Mouse (Mus musculus) testis, postnatal 14 days (tissue): ENCODE results near the gene Tspyl1.
"Not testable (repeated sequence)": the region's sequence is repeated elsewhere in the genome, so short reads cannot be mapped to it uniquely, and the experiment has no call there.

ENCODE experiments used
- DNase-seq: peaks from one replicate; pipeline ENCODE4 v3.0.0; 2021; ENCODE audit warnings: low spot score

Tspyl1 gene

GRCm38 (mm10) chr10:34281962-34282388 is at the start of gene Tspyl1:
Gene Tspyl1, plus strand, starts transcription at chr10:34282190.
- peak; percentile 96 for DNase-seq

GRCm38 (mm10) chr10:34233418-34233817 is 48.6 kb upstream of the Tspyl1 start:
- DNase-seq = no peak

- DNase-seq = no peak
Measured at GRCm38 (mm10) chr10:34233931-34234745, 47.9 kb upstream of the Tspyl1 start.

DNA sequence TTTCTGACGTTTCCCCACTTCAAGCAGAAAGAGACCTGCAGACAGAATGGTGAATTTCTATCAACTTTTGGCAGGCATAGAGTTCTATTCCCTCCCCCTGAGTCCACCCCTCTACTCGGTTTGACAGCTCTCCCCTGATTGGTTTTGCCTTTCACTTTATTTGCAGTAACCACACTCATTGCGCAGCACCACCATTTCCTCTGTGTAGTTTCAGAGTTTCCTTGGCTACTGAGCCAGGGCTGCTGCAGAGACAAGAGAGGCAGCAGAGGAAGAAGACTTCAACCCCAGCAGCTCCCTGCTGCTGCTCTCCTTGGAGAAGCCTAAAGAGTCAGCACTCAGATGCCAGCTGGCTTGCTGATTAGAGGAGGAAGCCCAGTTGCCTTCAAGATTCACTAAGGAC is 46.6 kb upstream of the Tspyl1 start:
- DNase-seq = no peak

GRCm38 (mm10) chr10:34236569-34236968 is 45.4 kb upstream of the Tspyl1 start:
- no peak for DNase-seq

DNA sequence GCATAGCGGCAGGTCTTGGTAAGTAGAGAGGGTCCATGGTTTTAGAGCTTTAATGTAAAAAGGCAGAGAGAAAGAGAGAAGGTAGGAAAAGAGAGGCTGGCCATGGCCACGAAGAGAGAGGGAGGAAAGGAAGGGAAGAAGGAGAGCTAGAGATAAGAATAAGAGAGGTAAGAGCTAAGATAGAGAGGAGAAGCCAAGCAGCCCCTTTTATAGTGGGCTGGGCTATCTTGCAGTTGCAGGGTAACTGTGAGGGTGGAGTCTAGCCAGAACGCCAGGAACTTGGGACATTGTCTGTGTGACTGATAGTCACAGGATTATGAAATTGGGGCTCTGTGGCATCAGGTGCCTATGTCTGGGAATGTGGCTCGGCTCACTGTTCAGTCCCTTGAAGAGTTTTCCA is 43.5 kb upstream of the Tspyl1 start:
- DNase-seq = no peak

DNA sequence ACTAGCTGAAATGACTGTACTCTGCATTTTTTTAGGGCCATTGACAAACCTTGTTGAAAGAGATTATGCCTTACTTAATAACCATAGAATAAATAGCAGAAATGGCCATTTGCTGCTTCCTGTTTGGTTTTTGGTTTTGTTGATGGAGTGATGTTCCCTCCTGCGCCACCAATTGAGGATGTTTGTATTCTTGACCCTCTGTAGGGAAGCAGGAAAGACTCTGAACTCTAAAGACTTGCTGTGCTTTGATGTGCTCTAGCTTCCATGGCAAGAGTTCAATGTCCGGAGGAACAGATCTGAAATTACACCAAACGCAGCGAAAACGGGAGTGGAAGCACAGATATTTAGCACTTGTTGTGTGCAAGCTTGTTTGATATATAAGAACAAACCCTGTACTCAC is 37.2 kb upstream of the Tspyl1 start:
- no peak for DNase-seq

DNA sequence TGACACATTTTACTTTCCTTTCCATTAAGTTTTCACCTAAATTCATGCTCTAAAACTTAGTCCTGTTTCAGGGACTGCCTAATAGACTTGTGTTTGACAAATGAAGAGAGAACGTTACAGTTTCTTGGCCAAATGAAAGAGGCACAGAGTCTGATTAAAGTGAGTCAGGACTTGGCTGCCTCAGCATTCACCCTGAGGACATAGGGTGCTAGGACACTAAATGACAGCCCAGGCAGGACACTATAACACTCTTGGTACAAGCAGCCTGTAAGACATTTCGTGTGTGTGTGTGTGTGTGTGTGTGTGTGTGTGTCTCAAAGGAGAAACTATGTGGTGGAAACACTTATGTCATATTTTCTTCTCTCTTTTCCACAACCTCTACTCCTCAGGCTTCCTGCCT is 35.9 kb upstream of the Tspyl1 start:
- DNase-seq = no peak

DNA sequence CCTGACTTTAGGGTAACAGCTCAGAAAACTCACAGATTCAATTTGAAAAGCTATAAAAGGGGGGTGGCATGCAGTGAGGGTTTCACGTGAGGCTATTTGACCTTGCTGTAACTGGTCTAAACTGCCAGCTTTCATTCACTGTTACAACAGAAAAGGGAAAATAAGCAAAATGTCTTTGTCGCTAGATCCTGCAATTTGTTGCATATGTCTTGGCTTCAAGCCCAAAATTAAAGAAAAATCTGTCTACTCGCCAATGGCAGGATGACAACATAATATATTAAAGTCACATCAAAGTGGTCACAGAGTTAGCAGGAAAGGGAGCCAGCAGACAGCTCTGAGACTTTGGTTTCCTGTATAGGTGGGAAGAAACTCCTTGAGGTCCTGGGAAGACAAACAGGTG is 34.2 kb upstream of the Tspyl1 start:
- no peak for DNase-seq

GRCm38 (mm10) chr10:34249594-34249993 is 32.4 kb upstream of the Tspyl1 start:
- DNase-seq = no peak

DNA sequence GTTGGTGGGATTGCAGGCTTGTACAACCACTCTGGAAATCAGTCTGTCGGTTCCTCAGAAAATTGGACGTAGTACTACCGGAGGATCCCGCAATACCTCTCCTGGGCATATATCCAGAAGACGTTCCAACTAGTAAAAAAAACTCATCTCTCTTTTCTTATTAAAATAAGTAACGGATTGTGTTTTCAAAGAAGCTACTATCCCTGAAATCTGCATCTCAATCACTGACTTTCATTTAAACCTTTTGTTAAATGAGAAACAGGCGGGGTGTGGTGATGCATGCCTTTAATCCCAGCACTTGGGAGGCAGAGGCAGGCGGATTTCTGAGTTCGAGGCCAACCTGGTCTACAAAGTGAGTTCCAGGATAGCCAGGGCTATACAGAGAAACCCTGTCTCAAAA is 29.2 kb upstream of the Tspyl1 start:
- DNase-seq = not testable (repeated sequence)

DNA sequence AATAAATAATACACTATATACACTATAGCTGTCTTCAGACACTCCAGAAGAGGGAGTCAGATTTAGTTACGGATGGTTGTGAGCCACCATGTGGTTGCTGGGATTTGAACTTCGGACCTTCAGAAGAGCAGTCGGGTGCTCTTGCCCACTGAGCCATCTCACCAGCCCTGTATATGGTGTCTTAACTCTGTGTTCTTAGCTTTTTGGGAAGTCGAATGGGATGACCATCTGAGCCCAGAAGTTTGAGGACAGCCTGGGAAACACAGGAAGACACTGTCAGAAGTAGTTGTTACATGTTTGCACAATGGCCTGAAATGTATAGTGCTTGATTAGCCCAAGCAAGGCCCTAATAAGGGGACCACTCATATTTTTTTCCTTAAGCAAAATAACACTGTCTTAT is 16.9 kb upstream of the Tspyl1 start:
- DNase-seq = no peak

DNA sequence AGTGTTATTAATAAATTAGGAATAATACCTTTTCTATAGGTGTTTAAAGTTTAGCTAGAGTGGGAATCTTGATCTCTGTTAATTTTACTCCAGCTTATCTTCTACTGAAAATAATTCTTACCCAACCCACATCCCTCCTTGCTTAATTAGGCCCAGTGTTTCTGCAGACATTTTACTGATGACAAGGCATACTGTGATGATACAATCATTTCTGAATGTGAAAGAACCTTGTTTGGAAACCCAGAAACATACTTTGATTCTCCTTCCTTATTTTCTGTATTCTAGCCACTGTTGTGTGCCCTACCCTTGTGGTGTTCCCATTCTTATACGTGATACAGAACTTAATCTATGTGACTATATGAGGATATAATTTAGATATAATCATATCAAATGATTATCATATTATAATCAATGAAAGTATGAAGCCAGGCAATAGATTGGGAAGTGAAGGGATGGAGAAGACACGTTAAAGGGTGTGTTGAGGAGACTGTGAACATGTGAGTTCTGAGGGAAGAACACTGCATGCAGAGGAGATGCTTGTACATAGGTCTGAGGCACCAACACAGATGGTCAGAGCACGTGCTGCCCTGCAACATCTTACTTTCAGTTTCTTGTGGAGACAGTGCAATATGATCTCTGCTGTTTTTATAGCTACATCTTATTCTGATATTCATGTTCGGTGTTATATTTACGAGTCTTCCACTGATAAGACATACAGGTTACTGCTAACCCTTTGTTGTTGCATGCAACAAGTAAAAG is 14.5 kb upstream of the Tspyl1 start:
- DNase-seq = no peak

GRCm38 (mm10) chr10:34271681-34272080 is 10.3 kb upstream of the Tspyl1 start:
- peak; percentile 17 for DNase-seq

- no peak for DNase-seq
Measured at GRCm38 (mm10) chr10:34280591-34281175, 1.3 kb upstream of the Tspyl1 start.

DNA sequence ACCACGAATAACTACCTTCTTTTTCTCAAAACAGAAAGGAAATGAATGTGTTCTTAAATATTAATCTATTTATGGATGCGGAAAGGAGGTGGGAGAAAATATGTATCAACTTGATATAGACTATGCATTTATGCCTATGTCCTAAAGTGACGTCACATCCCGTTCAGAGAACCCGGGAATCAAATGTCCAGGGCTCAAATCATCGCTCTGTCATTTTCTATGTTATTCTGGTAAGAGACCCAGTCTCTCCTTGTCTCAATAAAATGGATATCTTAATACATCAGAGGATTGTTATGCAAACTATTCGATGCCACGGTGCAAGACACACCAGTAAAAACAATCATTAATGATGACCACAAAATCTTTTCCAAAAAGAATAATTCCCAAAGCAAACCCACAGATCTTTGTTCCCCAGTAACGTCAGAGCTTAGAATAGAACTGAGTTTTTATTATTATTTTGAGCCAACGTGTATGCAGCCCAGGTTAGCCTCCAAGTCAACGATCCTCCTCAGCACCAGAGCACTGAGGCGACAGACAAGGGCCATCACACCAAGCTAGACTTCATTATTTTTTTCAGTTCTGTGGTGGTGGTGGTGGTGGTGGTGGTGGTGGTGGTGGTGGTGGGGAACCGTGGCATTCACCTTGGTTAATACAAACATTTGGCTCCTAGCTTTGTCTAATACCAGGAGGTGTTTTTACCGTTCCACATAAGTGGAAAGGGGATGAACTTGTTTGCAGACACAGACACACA is 604 bp upstream of the Tspyl1 start:
- no peak for DNase-seq

GRCm38 (mm10) chr10:34282420-34283238 is 639 bp downstream of the Tspyl1 start:
- peak; percentile 65 for DNase-seq

DNA sequence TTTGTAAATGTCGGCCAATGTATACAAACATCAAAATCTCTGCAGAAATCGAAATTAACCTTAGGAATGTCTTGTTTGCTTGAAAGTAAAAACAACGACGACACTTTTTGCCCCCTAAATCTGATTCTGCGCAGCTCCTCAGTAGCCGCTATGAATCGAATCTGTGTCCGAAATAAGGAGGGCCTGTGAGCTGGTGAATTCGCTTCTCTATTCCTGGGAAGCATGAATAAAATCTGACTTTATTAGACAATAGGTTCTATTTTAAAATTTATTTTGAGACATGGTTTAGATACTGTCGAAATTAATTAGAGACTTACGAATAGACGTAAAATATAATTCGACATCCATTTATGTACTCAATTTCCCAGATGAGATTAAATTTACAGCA is 14.9 kb downstream of the Tspyl1 start:
- no peak for DNase-seq

GRCm38 (mm10) chr10:34297299-34297979 is 15.4 kb downstream of the Tspyl1 start, which contains the start of gene Tspyl4:
Gene Tspyl4, plus strand, starts transcription at chr10:34297442.
- DNase-seq = peak; percentile 89

- no peak for DNase-seq
Measured at GRCm38 (mm10) chr10:34297980-34298753, 16.2 kb downstream of the Tspyl1 start.
